Mouse (Mus musculus) stomach, embryonic 14.5 days (tissue): ENCODE data around the gene Ppp1r9a. TPM values are rescaled to one million over a fixed set of nuclear protein-coding genes. Genes with fewer than 3 reads are reported as not detected.

Experiments
- ATAC-seq: fragments of 200-750 bp; cut with Nextera tagmentation; 2 replicates; pipeline ENCODE4 v1.8.0; 2017; ENCODE audit warnings: low read depth, moderate TSS enrichment; ENCODE audit not compliant: insufficient number of reproducible peaks, insufficient read depth, low FRiP score
- H3K27ac ChIP-seq: fragments of 300-500 bp; sonication (generic); 2 replicates; pipeline ENCODE4 v1.5.1; 2014; ENCODE audit warnings: mild to moderate bottlenecking, low read length, moderate library complexity, mixed read lengths
- H3K27me3 ChIP-seq: fragments of 300-500 bp; sonication (generic); 2 replicates; pipeline ENCODE4 v1.6.1; 2014; ENCODE audit warnings: low read length, control low read depth, mixed read lengths; ENCODE audit not compliant: control insufficient read depth, insufficient read depth
- H3K36me3 ChIP-seq: fragments of 300-500 bp; sonication (generic); 2 replicates; pipeline ENCODE4 v1.6.1; 2014; ENCODE audit warnings: mild to moderate bottlenecking, control low read depth, low read length, moderate library complexity, mixed read lengths; ENCODE audit not compliant: control insufficient read depth, insufficient read depth
- H3K4me1 ChIP-seq: fragments of 300-500 bp; sonication (generic); 2 replicates; pipeline ENCODE4 v1.6.1; 2014; ENCODE audit warnings: low read length, control low read depth, mixed read lengths; ENCODE audit not compliant: control insufficient read depth, insufficient read depth
- H3K4me2 ChIP-seq: fragments of 300-500 bp; sonication (generic); replicated peaks from 2 replicates; pipeline ENCODE4 v1.6.1; 2014; ENCODE audit warnings: low read depth, low read length, control low read depth
- H3K4me3 ChIP-seq: fragments of 300-500 bp; sonication (generic); 2 replicates; pipeline ENCODE4 v1.5.1; 2014; ENCODE audit warnings: low read depth, low read length, control low read depth
- H3K9ac ChIP-seq: fragments of 300-500 bp; sonication (generic); replicated peaks from 2 replicates; pipeline ENCODE4 v1.6.1; 2014; ENCODE audit warnings: low read depth, mild to moderate bottlenecking, control low read depth, low read length, moderate library complexity, mixed read lengths
- H3K9me3 ChIP-seq: fragments of 300-500 bp; sonication (generic); 2 replicates; pipeline ENCODE4 v1.6.1; 2016; ENCODE audit warnings: low read depth, low read length, control low read depth; ENCODE audit not compliant: control insufficient read depth
- WGBS: fragments of 180-500 bp; shearing (Covaris S2); extraction: QIAGEN DNeasy Blood & Tissue Kit; methylation state at CpG from one replicate; pipeline ENCODE4 v1.1.7; 2014; 5-methylcytosine and 5-hydroxymethylcytosine counted together
- polyA plus RNA-seq: library from polyadenylated mRNA; unstranded; fragments of >200 nt; fragmentation: Nextera tagmentation; extraction: Ambion mirVana; gene quantifications from 2 replicates; pipeline ENCODE4 v1.2.1, GENCODE M21; 2014

Ppp1r9a gene
- polyA plus RNA-seq, 1 experiment from 2014 or later = 36.3 TPM

DNA sequence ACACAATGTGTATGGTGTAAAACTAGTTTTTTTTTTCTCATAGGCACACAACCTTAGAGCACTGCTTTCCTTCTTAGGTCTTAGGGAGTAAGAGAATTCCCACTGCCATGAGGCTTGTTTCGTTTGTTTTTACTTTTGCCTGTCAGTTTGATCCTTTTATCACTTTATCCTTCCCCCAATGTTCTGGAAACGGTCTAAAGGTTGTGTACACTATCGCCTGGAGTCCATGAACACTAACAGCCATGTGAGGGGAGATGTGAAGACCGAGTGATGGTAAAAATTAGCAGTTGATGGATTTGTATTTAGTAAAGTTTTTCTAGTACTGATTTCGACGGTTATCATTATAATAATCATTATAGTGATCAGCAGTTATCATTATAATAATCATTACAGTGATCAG, 232.3 kb downstream of the Ppp1r9a start:
- Histone ChIP-seq H3K27me3 (no peaks in the 10 kb centered on the region), H3K9me3 (no peaks in the 10 kb centered on the region), H3K4me1 (no peaks in the 10 kb centered on the region), H3K36me3 (0 out of 2 replicates have a peak, but pooled peaks cover 5% of the 10 kb centered on the region), H3K4me3 (no peak overlapping the region), H3K4me2 (no peak overlapping the region), H3K27ac (no peak overlapping the region), H3K9ac (no peak overlapping the region)
- WGBS = 65% methylated on average over 6 of the region's 6 CpGs
- ATAC-seq = no peak

DNA sequence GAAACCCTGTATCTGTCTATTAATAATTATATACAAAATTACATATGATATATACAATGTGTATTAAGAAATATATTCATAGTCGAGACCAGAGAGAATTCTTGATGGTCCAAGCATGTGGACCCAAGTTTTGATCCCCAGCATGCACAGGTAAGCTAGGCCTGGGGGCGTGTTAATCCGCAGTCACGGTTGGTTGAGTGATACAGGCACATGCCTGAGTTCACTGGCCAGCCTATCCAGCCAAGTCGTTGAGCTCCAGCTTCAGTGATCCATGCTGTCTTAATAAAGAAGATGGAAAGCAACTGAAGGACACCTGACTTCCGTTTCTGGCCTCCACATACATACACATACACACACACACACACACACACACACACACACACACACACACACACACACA, 233.3 kb downstream of the Ppp1r9a start:
- H3K4me2 ChIP-seq = no peak overlapping the region
- no peaks in the 10 kb centered on the region for H3K4me1 ChIP-seq
- H3K27me3 ChIP-seq = no peaks in the 10 kb centered on the region
- H3K4me3 ChIP-seq = no peak overlapping the region
- no peak overlapping the region for H3K9ac ChIP-seq
- H3K27ac ChIP-seq = no peak overlapping the region
- 85% methylated on average over 6 of the region's 6 CpGs for WGBS
- 0 out of 2 replicates have a peak, but pooled peaks cover 5% of the 10 kb centered on the region for H3K36me3 ChIP-seq
- ATAC-seq = no peak
- no peaks in the 10 kb centered on the region for H3K9me3 ChIP-seq

DNA sequence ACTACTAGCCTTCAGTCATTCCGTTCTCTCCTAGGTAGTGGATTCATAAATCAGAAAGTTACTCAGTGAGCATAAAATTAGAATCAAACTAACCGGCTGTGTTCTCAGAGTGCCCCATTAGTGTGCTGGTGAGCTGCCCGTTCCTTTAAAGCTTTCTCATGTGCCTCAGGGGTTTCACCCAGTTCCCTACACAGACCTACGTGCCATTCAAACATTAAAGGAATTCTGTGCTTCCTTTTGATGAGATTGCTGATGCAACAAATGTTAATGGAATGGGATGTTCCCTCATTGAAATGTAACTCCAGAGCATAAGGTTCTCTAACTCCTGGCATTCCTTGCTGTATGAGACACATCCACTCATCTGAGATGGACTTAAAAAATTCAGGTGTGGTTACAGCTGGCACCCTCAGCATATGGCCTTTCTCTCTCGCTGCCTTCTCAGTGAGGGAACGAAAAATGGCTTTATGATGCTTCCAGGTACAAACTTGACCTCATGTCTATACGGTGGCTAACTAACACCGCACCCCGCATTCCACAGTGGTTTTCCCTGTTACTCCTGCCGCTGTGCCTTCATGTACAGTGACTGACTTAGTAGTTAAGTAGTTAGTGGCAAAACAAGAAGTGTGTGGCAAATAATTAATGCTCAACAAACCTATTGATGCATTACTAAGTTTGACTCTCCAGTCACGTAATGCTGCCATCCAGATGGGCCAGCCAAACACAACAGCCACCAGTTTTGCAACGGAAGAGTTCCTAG, 236.3 kb downstream of the Ppp1r9a start:
- H3K36me3 ChIP-seq = 0 out of 2 replicates have a peak, but pooled peaks cover 5% of the 10 kb centered on the region
- no peaks in the 10 kb centered on the region for H3K9me3 ChIP-seq
- no peaks in the 10 kb centered on the region for H3K27me3 ChIP-seq
- ATAC-seq = no peak
- WGBS = 89% methylated on average over 12 of the region's 12 CpGs
- no peak overlapping the region for H3K4me3 ChIP-seq
- H3K27ac ChIP-seq = no peak overlapping the region
- H3K4me2 ChIP-seq = no peak overlapping the region
- H3K9ac ChIP-seq = no peak overlapping the region
- no peaks in the 10 kb centered on the region for H3K4me1 ChIP-seq

DNA sequence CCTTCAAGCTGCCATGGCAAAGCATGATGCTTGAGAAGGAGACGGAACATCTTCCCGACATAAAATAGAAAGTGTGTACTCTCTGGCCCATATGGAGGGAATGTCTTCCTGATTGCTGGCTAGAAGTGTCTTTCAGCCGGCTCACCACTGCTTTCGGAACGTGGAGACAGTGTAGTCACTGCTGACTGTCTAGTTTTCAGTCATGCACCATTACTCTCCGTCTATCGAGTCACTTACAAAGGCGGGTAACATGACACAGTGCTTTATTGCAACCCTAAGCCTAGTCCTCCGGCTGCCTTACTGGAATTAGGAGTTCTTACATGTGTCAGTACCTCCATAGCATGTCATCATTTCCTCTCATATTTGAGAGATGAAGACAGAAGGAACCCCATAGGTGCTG, 236.9 kb downstream of the Ppp1r9a start:
- 0 out of 2 replicates have a peak, but pooled peaks cover 4% of the 10 kb centered on the region for H3K36me3 ChIP-seq
- no peaks in the 10 kb centered on the region for H3K9me3 ChIP-seq
- H3K4me1 ChIP-seq = no peaks in the 10 kb centered on the region
- H3K9ac ChIP-seq = no peak overlapping the region
- H3K27me3 ChIP-seq = no peaks in the 10 kb centered on the region
- H3K27ac ChIP-seq = no peak overlapping the region
- ATAC-seq = no peak
- WGBS = 90% methylated on average over 9 of the region's 9 CpGs
- no peak overlapping the region for H3K4me2 ChIP-seq
- no peak overlapping the region for H3K4me3 ChIP-seq

DNA sequence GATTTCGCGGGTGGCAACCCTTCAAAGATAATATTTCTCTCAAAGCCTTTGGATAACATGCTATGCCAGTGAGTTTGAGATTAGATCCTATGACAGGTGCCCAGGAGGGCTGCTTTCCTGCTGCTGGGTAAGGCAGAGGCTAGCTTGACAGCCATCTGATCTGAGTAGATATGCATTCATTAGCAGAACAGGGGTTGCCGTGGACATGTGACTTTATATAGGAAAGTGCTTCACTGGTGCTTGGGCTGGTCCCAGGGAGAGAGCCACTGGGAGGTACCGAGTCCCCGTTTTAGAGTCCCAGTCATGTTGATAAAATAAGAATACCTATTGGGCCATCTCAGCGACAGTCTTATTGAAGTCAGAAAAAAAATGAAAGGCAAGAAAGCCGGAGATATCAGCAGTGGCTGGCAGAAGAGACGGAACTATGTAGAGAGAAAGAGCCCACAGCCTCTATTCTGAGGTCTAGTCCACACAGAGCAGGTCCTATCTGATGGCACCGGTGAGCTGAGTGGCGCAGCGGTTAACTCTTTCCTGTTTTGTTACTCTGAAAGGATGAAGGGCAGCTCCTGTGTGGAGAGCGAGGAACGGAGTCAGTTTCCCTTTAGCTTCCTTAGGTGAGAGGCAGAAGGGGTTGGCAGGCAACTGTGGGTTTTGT, 244.9 kb downstream of the Ppp1r9a start:
- Histone ChIP-seq H3K36me3 (no peaks in the 10 kb centered on the region), H3K9me3 (no peaks in the 10 kb centered on the region), H3K4me2 (no peak overlapping the region), H3K27me3 (no peaks in the 10 kb centered on the region), H3K4me3 (no peak overlapping the region), H3K4me1 (no peaks in the 10 kb centered on the region), H3K27ac (no peak overlapping the region), H3K9ac (no peak overlapping the region)
- WGBS = 79% methylated on average over 13 of the region's 13 CpGs
- ATAC-seq = no peak

DNA sequence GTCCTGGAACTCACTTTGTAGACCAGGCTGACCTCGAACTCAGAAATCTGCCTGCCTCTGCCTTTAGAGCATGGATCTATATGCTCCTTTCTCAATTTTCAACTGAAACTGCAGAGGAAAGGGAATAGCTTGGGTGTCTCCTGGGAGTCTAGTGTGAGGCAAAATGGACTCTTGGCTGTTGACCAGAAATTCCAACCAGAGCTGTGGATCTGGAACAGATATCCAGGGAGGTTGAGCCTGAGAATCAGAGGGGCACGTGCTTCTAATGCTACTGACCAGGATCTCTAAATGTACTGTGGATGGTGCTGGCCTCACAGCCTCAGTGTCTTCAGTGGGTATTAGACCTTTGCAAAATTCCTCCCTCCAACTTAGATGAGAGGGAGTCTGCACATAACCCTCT, 247.2 kb downstream of the Ppp1r9a start:
- Histone ChIP-seq H3K4me1 (no peaks in the 10 kb centered on the region), H3K27me3 (no peaks in the 10 kb centered on the region), H3K9ac (no peak overlapping the region), H3K36me3 (no peaks in the 10 kb centered on the region), H3K4me3 (no peak overlapping the region), H3K27ac (no peak overlapping the region), H3K4me2 (no peak overlapping the region), H3K9me3 (no peaks in the 10 kb centered on the region)
- 84% methylated on average over 2 of the region's 2 CpGs for WGBS
- ATAC-seq = no peak

DNA sequence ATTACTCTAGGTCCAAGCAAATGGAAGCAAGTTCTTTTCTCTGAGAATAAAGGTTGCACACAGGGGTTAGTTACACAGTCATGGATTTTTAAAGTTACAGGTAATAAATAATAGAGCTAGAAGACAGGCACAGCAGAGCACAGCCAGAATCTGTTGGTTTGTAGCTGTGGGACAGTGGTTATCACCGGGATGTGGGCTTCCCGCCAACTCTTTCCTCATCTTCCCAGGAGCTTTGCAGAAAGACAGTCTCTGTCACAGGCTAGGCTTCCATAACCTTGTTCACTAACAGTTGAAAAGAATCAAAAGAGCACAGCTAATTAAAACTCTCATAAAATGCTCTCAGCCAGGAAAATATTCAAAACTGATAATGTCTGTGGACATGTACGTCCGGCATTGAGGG, 248.5 kb downstream of the Ppp1r9a start:
- 68% methylated on average over 4 of the region's 4 CpGs for WGBS
- no peak overlapping the region for H3K27ac ChIP-seq
- no peak overlapping the region for H3K9ac ChIP-seq
- H3K4me1 ChIP-seq = no peaks in the 10 kb centered on the region
- H3K36me3 ChIP-seq = no peaks in the 10 kb centered on the region
- no peak overlapping the region for H3K4me2 ChIP-seq
- no peak for ATAC-seq
- H3K27me3 ChIP-seq = no peaks in the 10 kb centered on the region
- H3K4me3 ChIP-seq = no peak overlapping the region
- no peaks in the 10 kb centered on the region for H3K9me3 ChIP-seq

DNA sequence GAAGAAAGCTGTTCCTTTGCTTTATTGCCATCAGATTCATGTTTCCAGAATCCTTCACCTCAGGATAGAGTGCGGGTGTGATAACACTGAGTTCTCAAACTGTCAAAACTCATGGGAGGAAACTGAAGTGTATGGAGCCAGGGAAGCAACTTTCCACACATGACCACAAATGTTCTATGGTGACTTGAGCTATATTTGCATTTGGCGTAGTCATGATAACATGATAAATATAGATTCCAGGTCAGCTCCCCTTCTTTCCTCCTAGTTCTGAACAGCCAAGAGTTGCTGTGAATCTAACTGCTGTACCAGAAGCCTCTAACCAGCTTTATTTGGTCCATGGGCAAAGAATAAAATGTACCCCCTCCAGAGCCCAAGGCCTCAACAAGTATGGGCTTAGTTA, 249.5 kb downstream of the Ppp1r9a start:
- H3K27me3 ChIP-seq = no peaks in the 10 kb centered on the region
- H3K9me3 ChIP-seq = no peaks in the 10 kb centered on the region
- WGBS = 65% methylated on average over 2 of the region's 2 CpGs
- H3K9ac ChIP-seq = no peak overlapping the region
- H3K4me1 ChIP-seq = no peaks in the 10 kb centered on the region
- H3K4me3 ChIP-seq = no peak overlapping the region
- no peak overlapping the region for H3K27ac ChIP-seq
- H3K36me3 ChIP-seq = no peaks in the 10 kb centered on the region
- H3K4me2 ChIP-seq = no peak overlapping the region
- no peak for ATAC-seq
